Mouse (Mus musculus): ENCODE results near the gene Pard3. TPM values are rescaled to one million over a fixed set of nuclear protein-coding genes. Genes with fewer than 3 reads are reported as not detected.
A peak's percentile ranks its signal among the peaks of the same experiment; 100 is the strongest.
"Not testable (repeated sequence)": the region's sequence is repeated elsewhere in the genome, so short reads cannot be mapped to it uniquely, and the experiment has no call there.

The Pard3 gene
- polyA plus RNA-seq, 1 experiment from 2014 or later: 37.8 TPM

DNA sequence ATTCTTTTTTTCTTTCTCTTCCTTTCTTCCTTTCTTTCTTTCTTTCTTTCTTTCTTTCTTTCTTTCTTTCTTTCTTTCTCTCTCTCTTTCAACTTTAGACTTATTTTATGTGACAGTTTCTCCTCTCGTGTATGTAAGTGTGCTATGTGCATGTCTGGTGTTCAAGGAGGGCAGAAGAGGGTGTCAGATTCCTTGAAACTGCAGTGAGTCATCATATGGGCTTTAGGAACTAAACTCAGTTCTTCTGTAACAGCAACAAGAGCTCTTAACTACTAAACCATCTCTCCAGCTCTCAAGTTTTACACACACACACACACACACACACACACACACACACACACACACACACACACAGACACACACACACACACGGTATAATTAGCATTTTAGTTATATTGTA, 106.7 kb downstream of the Pard3 start:
- H3K9ac ChIP-seq; H3K27ac ChIP-seq; ATAC-seq (ENCODE audit: low FRiP score); H3K4me3 ChIP-seq (replicated peaks); H3K36me3 ChIP-seq (replicated peaks); H3K4me1 ChIP-seq; H3K9me3 ChIP-seq; H3K27me3 ChIP-seq; H3K4me2 ChIP-seq: not testable (repeated sequence)
- 75% methylated on average over 2 of the region's 2 CpGs for WGBS

DNA sequence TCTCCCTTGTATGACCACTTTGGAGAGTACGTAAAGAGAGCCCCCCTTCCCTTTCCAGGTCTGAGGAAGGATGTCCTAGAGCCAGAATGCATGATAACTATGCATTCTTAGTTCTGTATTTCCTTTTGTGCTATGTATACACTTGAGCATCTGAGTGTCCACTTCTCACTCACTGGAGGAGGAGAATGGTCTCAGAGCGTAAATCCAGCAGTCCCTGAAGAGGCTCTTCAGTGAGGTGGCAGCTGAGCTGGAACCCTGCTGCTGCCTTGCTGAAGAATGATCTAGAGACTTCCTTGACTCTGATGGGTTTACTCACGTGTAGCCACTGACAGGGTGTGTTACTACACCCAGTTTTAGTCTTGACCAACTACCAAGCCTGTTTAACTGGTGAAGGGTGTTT, 107.2 kb downstream of the Pard3 start:
- H3K9ac ChIP-seq: no peak overlapping the region
- no peaks in the 10 kb centered on the region for H3K27me3 ChIP-seq
- no peak overlapping the region for H3K4me2 ChIP-seq
- no peaks in the 10 kb centered on the region for H3K9me3 ChIP-seq
- no peak overlapping the region for H3K4me3 ChIP-seq (replicated peaks)
- H3K4me1 ChIP-seq: 0 out of 2 replicates have a peak, but pooled peaks cover 3% of the 10 kb centered on the region
- ATAC-seq (ENCODE audit: low FRiP score): no peak
- H3K27ac ChIP-seq: no peak overlapping the region
- H3K36me3 ChIP-seq (replicated peaks): no peaks in the 10 kb centered on the region
- 89% methylated on average over 3 of the region's 3 CpGs for WGBS

DNA sequence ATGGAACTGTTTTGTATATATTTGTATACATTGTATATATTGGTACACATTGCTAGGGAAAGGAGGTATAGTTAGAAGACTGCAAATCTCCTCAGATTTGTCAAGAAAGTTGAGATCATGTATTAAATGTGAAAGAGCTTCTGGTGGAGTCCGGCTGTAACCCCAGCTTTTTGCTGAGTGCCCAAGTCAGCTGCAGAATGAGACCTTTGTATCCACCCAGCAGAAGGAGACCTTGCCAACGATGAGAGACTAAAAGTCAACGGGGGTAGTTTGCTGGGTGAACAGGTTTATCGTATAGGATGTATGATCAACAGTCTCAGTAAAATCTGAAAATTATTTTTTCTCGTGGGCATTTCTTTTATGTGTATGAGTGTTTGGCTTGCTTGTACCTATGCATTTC, 109.8 kb downstream of the Pard3 start:
- Histone ChIP-seq H3K4me2 (no peak overlapping the region), H3K4me3 (replicated peaks) (no peak overlapping the region), H3K27me3 (no peaks in the 10 kb centered on the region), H3K27ac (no peak overlapping the region), H3K36me3 (replicated peaks) (no peaks in the 10 kb centered on the region), H3K9me3 (no peaks in the 10 kb centered on the region), H3K9ac (no peak overlapping the region), H3K4me1 (0 out of 2 replicates have a peak, but pooled peaks cover 3% of the 10 kb centered on the region)
- no peak for ATAC-seq (ENCODE audit: low FRiP score)
- WGBS: 93% methylated on average over 5 of the region's 5 CpGs

DNA sequence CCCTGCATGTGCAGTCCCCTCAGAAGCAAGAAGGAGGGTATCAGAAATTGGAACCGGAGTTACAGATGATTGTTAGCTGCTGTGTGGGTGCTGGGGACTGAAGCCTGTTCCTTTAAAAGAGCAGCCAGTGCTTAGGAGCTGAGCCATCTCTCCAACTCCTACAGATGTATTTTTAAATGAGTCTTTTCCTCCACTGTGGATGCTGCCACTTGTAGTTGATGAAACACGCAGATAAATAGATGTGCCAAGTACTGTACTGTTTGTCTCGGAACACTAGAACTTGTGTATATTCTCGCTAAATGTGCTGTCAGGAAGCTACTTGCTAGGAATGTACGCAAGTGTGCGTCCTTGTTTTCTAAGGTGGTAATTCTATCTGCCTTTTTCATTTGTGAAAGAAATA, 110.7 kb downstream of the Pard3 start:
- Histone ChIP-seq H3K4me2 (no peak overlapping the region), H3K4me1 (0 out of 2 replicates have a peak, but pooled peaks cover 3% of the 10 kb centered on the region), H3K4me3 (replicated peaks) (no peak overlapping the region), H3K9ac (no peak overlapping the region), H3K27me3 (no peaks in the 10 kb centered on the region), H3K9me3 (no peaks in the 10 kb centered on the region), H3K36me3 (replicated peaks) (no peaks in the 10 kb centered on the region), H3K27ac (no peak overlapping the region)
- WGBS: 94% methylated on average over 6 of the region's 6 CpGs
- ATAC-seq (ENCODE audit: low FRiP score): no peak

DNA sequence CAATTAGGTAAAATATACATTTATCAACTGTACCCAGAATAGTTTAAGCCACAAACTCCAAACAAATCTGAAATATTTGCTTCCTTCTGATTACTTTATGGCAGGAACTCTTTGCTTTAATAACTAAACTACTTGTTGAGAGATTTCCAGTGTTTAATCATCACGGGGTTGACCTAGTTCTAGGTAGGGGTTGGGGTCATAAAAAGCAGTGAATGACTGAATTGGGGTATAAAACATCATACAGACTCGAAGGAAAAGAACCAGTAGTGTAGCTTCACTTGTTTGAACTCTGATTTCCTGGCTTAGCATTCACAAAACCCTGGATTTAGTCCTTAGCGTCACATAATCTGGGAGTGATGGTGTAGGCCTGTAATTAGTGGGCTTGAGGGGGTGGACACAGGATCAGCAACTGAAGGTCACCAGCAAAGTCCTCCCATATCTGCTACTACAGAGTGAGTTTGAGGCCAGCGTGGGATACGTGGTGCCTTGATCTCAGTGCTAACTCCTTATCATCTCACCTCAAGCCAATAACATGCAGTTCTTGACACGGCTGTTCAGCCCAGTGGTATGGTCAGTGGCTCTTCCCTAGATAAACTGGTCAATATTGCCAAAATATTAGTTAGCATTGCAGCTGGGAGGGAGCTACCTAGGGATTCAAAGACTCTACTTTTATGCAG, 111.6 kb downstream of the Pard3 start:
- no peak overlapping the region for H3K9ac ChIP-seq
- 0 out of 2 replicates have a peak, but pooled peaks cover 3% of the 10 kb centered on the region for H3K4me1 ChIP-seq
- H3K27me3 ChIP-seq: no peaks in the 10 kb centered on the region
- no peaks in the 10 kb centered on the region for H3K36me3 ChIP-seq (replicated peaks)
- ATAC-seq (ENCODE audit: low FRiP score): no peak
- 90% methylated on average over 6 of the region's 6 CpGs for WGBS
- H3K9me3 ChIP-seq: no peaks in the 10 kb centered on the region
- H3K4me2 ChIP-seq: no peak overlapping the region
- H3K4me3 ChIP-seq (replicated peaks): no peak overlapping the region
- no peak overlapping the region for H3K27ac ChIP-seq

DNA sequence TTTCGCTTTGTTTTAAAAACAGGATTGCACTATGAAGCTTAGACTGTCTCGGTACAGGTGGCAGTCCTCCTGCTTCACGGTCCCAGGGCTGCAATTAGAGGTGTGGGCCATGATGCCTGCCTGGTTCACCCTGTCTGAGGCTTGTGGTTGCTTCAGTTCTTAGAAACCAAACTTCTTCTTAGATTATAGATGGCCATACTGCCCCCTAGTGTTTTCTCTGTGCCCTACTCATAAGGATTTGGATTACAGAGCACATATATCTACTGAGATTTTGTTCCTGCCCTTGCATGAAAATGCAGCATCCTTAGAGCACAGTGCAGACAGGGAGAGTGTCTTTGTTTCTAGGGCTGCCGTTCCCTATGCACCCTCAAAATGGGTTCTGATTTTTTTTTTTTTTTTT, 114.9 kb downstream of the Pard3 start:
- H3K36me3 ChIP-seq (replicated peaks): no peaks in the 10 kb centered on the region
- 63% methylated on average over 4 of the region's 4 CpGs for WGBS
- no peaks in the 10 kb centered on the region for H3K9me3 ChIP-seq
- H3K27ac ChIP-seq: no peak overlapping the region
- no peak overlapping the region for H3K4me2 ChIP-seq
- no peak overlapping the region for H3K9ac ChIP-seq
- H3K27me3 ChIP-seq: no peaks in the 10 kb centered on the region
- 0 out of 2 replicates have a peak, but pooled peaks have one; percentile 67 for ATAC-seq (ENCODE audit: low FRiP score)
- peaks cover 12% of the 10 kb centered on the region for H3K4me1 ChIP-seq
- H3K4me3 ChIP-seq (replicated peaks): no peak overlapping the region

DNA sequence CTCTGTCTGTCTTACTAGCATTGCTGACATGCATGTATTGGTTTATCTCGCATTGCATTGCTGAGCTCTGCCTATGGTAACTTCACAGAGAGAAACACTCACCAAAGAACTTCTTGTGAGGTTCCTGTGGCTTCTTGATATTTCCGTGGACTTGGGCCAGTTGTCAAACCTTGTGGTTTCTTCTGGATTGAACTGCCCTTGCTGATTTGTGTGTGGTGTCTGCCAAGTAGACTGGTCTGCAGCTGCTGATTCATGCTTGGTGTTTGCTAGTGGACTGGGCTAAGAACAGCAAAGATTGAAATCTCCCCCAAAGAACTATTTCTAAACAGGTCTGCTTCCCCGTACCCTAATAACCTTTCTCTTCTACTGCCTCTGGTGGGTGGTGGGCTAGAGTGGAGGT, 117.6 kb downstream of the Pard3 start:
- H3K27me3 ChIP-seq: no peaks in the 10 kb centered on the region
- WGBS: 91% methylated on average over 3 of the region's 3 CpGs
- H3K4me1 ChIP-seq: peaks cover 36% of the 10 kb centered on the region
- no peaks in the 10 kb centered on the region for H3K9me3 ChIP-seq
- no peak overlapping the region for H3K4me2 ChIP-seq
- H3K4me3 ChIP-seq (replicated peaks): no peak overlapping the region
- H3K36me3 ChIP-seq (replicated peaks): no peaks in the 10 kb centered on the region
- H3K9ac ChIP-seq: no peak overlapping the region
- H3K27ac ChIP-seq: no peak overlapping the region
- ATAC-seq (ENCODE audit: low FRiP score): no peak

DNA sequence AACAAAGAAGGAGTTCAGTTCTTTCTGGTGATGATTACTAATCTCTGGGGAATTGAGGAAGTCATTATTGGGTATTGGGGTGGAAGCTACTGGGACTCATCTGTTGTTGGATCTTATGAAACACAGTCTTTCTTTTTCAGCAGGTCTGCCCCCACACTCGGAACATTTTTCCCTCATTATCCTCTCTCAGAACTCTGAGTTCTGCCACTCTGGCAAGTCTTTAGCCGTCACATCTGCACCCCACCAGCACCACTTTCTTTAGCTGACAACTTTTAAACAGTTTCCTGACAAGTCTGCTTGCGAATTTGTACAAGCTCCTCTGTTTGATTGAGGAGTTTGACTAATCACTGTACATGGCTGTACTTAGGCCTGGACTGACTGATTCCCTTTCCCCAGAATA, 118.4 kb downstream of the Pard3 start:
- H3K4me2 ChIP-seq: no peak overlapping the region
- no peak for ATAC-seq (ENCODE audit: low FRiP score)
- no peak overlapping the region for H3K9ac ChIP-seq
- H3K27ac ChIP-seq: 0 out of 2 replicates have a peak overlapping the region, but pooled peaks have one; percentile 42
- H3K36me3 ChIP-seq (replicated peaks): no peaks in the 10 kb centered on the region
- 44% methylated on average over 3 of the region's 3 CpGs for WGBS
- no peaks in the 10 kb centered on the region for H3K9me3 ChIP-seq
- H3K4me1 ChIP-seq: peaks cover 42% of the 10 kb centered on the region
- H3K27me3 ChIP-seq: no peaks in the 10 kb centered on the region
- no peak overlapping the region for H3K4me3 ChIP-seq (replicated peaks)

DNA sequence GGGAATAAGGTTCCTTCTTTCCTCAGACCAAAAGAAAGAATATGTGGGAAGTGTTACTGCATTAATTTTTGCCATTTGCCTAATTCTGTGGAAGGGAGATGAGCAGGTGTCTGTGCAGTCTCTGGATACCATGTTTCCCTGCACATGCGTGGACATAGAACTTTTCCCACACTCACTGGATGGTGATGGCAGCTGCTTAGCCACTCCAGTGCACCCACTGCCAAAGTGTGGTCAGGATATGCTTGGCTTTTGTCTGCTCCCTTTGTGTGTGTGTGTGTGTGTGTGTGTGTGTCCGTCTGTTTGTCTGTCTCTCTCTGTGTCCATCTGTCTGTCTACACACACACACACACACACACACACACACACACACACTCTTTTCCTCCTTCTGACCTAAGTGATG, 119.8 kb downstream of the Pard3 start:
- Histone ChIP-seq H3K9me3 (no peaks in the 10 kb centered on the region), H3K9ac (no peak overlapping the region), H3K4me1 (peaks cover 44% of the 10 kb centered on the region), H3K4me2 (no peak overlapping the region), H3K27me3 (no peaks in the 10 kb centered on the region), H3K4me3 (replicated peaks) (no peak overlapping the region), H3K27ac (no peak overlapping the region), H3K36me3 (replicated peaks) (no peaks in the 10 kb centered on the region)
- no peak for ATAC-seq (ENCODE audit: low FRiP score)
- 64% methylated on average over 2 of the region's 2 CpGs for WGBS

DNA sequence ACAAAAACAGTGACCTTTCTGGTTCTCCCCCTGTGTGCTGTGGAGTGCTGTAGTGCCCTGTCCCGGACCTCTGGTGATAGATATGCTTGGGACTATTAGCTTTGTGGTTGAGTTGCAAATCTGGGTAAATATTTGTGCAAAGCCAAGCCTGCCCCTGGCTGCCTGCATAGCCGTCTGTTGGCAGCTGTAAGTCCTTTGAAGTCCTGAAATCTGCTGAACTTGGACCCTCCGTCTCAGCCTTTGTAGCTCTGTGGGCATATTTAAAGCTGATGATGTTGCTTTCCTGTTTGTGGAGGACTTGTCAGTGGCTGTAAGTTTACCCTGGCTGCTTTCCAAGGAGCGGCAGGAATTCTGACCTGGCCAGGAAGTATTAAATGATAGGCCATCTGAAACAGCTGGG, 120.3 kb downstream of the Pard3 start:
- Histone ChIP-seq H3K27ac (no peak overlapping the region), H3K27me3 (no peaks in the 10 kb centered on the region), H3K4me3 (replicated peaks) (no peak overlapping the region), H3K36me3 (replicated peaks) (no peaks in the 10 kb centered on the region), H3K9ac (no peak overlapping the region), H3K4me1 (peaks cover 44% of the 10 kb centered on the region), H3K4me2 (no peak overlapping the region), H3K9me3 (no peaks in the 10 kb centered on the region)
- WGBS: 49% methylated on average over 4 of the region's 4 CpGs
- ATAC-seq (ENCODE audit: low FRiP score): no peak

DNA sequence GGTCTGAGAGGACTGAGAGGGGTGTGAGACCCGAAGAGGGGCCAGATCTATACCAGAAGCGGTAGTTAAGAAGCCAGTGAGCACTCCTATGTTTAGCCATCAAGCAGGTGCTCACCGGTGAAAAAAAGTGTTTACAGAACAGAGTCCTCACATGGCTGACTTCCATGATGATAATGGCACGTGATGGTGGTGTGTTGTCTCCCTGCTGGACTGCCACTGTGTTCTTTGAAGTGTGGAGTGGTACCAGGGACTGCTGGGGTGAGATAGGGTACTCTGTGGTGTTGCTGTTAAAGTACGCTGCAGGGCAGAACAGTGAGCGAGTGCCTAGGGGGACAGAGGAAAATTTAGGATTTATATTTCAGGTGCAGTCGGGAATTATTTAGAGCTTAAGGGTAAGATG, 122.2 kb downstream of the Pard3 start:
- Histone ChIP-seq H3K4me1 (peaks cover 44% of the 10 kb centered on the region), H3K36me3 (replicated peaks) (no peaks in the 10 kb centered on the region), H3K9me3 (no peaks in the 10 kb centered on the region), H3K9ac (no peak overlapping the region), H3K27ac (no peak overlapping the region), H3K27me3 (no peaks in the 10 kb centered on the region), H3K4me3 (replicated peaks) (no peak overlapping the region), H3K4me2 (no peak overlapping the region)
- WGBS: 55% methylated on average over 7 of the region's 7 CpGs
- no peak for ATAC-seq (ENCODE audit: low FRiP score)

DNA sequence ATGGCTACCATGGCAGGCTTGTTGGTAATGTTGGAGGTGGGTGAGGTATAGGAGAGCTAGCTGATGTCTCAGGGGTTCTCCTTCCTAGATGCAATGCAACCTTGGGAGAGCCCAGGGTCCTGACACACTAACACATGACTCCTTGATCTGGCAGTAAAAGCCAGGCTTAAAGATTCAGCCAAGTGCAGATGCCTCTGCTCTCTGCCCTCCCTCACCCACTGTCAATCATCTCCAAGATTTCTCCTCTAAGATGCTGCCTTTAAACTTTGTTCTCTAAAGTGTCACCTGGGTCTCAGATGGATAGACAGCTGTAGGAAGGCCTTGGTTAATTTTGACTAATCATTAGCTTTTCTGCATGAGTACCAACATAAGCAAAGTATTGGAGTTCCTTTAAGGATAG, 125.0 kb downstream of the Pard3 start:
- H3K36me3 ChIP-seq (replicated peaks): no peaks in the 10 kb centered on the region
- no peak overlapping the region for H3K27ac ChIP-seq
- H3K4me1 ChIP-seq: peaks cover 56% of the 10 kb centered on the region
- no peaks in the 10 kb centered on the region for H3K9me3 ChIP-seq
- H3K9ac ChIP-seq: no peak overlapping the region
- no peak overlapping the region for H3K4me2 ChIP-seq
- no peaks in the 10 kb centered on the region for H3K27me3 ChIP-seq
- no peak overlapping the region for H3K4me3 ChIP-seq (replicated peaks)
- ATAC-seq (ENCODE audit: low FRiP score): no peak

DNA sequence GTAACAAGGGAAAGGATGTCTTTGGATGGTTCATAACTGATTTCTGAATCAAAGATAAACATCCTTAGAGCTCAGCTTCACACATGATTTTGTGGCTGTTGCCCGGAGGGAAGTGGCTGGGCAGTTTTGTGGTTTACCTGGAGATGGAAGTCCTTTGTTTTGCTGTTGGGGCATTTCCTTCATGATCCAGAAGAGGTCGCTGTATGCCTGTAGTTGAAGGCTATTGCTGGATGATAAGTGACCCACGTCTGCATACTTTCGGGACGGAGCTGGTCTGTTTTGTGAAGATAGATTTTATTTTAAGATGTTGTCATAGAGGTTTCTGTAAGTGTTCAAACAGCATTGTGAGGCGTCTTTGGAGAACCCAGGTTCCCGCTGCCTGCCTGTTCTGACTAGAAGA, 126.7 kb downstream of the Pard3 start:
- H3K4me2 ChIP-seq: no peak overlapping the region
- peak; percentile 37; the same call in 1 of the 2 replicates for ATAC-seq (ENCODE audit: low FRiP score)
- WGBS: 48% methylated on average over 7 of the region's 7 CpGs
- H3K4me1 ChIP-seq: peaks cover 51% of the 10 kb centered on the region
- no peaks in the 10 kb centered on the region for H3K9me3 ChIP-seq
- no peak overlapping the region for H3K4me3 ChIP-seq (replicated peaks)
- no peaks in the 10 kb centered on the region for H3K36me3 ChIP-seq (replicated peaks)
- no peak overlapping the region for H3K27ac ChIP-seq
- no peak overlapping the region for H3K9ac ChIP-seq
- no peaks in the 10 kb centered on the region for H3K27me3 ChIP-seq
